Mouse (Mus musculus): ENCODE results near the gene Mea1.

GRCm38 (mm10) chr17:46651292-46651691 is 27.3 kb upstream of the Mea1 start:
- TF ChIP-seq TAL1 (IDR thresholded peaks at IDR 0.05; ENCODE audit: low read length) = no peak
- TF ChIP-seq GATA1 (IDR thresholded peaks at IDR 0.05; ENCODE audit: low read length) = no peak
